Mouse (Mus musculus) ES-CJ7 (cell line): ENCODE data around the gene Cmtm3.

Source experiments
- DNase-seq: peaks from one replicate; pipeline ENCODE4 v3.0.0; 2011; ENCODE audit warnings: low read depth, low spot score

Cmtm3 gene

DNA sequence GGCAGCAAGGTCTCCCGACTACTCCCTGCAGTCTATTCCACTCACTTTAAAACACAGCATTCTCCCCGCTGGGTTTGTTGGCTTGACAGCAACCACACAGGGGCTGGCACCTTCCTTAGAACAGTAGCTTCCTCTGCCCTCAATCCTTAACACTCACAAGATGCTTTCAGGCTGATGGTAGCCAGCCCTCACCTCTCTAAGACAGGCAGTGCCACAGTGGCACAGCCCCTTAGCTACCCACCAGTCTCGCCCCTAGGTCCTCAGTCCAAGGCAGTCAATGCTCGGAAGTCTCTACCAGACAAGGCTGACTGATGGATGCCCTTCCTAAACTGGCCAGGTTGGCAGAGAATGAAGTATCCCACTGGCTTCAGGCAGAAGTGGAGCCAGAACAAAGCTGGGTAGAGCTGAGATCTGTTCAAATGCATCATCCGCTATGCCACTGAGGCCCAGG is 41.8 kb downstream of the Cmtm3 start:
- no peak for DNase-seq

DNA sequence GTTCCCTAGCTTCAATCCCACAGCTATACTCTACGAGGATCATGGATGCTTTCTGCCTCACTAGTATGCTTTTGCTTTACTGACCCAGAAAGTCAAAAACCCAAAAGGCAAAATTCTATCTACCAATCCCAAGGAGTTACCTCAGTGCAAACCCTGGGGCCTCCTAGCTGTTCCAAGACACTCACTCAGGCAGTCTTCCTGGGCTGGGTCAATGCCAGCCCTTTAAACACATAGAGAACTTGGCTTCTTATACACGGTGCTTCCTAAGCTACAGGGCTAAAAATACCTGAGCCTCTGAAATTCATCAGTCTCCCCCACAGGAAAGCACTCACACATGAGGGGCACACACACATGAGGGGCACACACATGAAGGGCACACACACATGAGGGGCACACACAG is 44.1 kb downstream of the Cmtm3 start:
- DNase-seq, result no peak

DNA sequence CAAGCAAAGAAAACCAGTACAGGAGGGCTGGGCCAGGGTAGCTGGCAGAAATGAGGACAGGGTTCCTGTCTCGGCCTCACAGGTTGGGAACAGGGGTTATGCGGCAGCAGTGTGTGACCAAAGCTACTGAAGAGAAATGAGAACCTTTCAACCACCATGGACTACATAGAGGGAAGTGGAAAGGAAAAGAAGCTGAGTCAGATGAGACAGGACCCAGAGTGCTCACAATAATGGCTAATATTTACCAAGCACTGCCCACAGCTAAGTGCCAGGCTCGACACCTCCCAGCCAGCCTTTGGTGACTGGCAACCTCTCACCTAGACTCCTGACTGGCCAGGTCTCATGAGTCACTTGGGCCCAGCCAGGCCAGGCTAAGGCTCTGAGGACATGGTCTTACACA is 44.8 kb downstream of the Cmtm3 start:
- DNase-seq, result no peak

DNA sequence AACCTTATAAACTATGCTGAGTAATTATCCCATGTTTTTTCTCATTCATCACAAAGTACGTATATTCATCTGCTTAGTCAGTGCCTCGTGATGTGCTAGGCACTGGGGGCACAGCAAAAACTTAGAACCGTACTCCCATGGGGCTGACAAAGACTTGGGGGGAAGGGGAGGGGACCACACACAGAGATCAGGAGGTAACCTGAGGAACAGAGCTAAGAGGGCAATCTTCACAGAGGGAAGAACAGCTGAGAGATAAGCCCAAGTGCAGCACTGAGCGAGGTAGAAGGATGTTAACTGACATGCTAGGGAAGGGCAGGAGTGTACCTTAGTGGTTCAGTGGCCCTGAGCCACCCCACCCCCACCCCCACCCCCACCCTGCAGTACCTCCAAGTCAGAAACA is 47.5 kb downstream of the Cmtm3 start:
- DNase-seq, result no peak

DNA sequence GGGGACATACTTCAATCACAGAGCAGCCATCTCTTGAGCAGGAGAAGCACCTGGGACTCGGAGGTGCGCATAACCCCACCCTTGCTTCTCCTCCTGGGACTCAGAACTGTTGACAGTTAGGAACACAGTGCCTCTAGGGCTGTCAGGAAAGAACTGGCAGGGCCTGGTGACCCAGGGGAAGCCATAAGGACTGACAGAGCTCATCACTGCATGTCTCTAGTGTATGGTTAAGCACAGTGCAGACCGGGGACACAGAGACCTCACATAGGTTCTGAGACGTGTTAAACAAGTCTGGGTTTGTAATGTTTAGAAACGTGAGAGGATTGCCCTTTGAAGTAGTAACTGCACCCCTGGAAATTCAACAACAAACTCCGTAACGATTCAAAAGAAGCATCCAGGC is 48.3 kb downstream of the Cmtm3 start:
- no peak for DNase-seq

DNA sequence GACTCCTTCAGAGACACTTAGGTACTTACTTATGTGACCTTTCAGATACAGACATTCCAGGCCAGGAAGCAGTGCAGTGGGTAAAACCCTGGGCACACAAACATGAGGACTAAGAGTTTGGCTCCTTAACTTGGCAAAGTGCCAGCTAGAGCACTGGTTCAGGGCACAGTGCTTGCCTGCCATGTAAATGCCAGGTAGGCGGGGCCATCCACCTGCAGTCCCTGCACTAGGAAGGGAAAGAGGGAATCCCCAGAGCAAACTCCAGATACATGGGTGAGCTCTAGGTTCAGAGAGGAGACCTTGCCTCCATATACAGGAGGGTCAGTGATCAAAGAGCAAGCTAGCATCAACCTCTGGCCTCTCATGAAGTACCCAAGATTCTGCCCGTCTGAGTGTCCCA is 48.8 kb downstream of the Cmtm3 start:
- no peak for DNase-seq

DNA sequence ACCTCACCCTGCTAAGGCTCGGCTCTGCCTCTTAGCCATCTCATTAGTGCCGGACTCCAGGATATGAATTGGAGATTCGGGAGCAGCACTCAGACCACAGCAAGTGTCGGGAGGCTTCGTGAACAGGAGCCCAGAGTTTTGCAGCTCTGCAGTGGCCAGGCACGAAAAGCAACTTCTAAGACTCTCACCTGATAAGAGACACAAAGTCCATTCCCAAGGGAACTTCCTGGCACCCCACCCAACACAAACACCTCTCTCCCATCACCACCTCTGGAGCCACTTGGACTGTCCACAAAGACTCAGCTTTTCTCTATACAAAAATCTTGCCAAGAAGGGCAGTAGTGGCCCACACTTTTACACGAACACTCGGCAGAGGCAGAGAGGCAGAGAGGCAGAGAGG is 51.0 kb downstream of the Cmtm3 start:
- DNase-seq, result no peak

DNA sequence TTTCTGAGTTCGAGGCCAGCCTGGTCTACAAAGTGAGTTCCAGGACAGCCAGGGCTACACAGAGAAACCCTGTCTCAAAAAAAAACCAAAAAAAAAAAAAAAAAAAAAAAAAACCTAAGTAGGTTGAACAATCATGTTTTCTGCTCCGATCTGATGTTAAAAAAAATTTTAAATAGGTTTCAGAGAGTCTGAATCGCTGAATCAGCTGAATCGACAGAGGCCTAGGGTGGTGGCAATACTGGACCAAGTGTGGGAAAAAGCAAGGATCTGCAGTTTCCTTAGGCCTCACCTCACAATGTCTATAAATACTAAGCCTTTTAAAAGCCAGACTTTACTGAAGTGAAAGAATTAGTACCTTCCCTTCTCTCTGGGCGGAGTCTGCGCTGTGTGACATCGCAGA is 53.9 kb downstream of the Cmtm3 start:
- DNase-seq, result no peak

DNA sequence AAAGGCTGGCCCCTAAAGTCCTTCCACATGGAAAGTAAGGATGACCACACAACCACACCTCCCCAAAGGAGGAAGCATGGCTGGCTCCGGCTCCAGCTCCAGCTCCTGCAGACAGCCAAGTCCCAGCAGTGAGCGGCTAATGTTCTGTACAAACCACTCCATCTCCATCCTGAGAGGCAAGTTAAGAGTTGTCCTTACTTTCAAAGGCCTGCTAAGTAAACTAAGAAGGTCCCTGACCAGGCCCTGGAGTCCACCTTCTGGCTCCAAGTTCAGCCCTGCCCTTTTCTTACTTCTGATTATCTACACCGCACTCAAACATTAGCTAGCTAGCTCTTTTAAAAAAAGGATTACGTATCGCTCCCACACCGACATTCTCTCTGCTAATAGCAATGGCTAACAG is 54.6 kb downstream of the Cmtm3 start:
- no peak for DNase-seq

DNA sequence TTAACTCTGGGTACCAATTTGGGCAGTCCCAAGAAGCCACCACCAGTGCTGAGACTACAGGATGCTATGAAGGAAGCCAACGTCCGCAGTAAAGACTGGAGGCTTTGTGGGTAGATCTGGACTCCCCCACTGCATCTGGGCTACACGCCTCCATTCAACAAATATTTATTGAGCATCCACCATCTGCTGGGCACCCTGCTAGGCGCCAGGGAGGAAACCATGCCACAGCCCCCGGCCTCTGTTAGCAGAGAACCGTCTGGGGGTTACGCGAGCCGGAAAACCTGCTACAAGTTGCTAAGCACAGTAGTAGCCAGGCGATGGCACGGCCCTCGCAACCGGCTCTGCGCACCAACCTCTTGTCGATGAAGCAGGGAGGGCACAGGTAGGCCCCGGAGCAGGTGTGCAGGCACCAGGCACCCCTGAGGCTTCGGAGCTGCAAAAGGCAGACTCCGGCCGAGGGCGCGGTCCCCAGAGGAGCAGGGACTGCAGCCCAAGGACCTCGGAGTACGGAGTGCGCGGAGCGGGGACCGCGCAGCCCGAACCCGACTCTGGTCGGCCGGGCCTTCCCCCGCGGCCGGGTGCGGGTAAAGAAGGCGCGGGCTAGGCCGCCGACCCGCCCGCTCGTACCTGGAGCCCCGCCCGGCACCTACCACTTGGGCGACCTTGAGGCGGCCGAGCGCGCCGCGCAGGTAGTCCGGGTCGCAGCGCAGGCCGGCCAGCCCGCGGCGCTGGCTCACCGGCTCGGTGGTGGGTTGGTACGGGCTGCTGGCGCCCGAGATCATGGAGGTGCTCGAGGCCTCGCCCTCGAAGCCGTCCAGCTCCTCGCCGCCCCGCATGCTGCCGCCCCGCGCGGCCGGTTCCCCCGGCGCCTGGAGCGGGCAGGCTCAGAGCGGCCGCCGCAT is 55.8 kb downstream of the Cmtm3 start:
- peak; percentile 39 for DNase-seq

DNA sequence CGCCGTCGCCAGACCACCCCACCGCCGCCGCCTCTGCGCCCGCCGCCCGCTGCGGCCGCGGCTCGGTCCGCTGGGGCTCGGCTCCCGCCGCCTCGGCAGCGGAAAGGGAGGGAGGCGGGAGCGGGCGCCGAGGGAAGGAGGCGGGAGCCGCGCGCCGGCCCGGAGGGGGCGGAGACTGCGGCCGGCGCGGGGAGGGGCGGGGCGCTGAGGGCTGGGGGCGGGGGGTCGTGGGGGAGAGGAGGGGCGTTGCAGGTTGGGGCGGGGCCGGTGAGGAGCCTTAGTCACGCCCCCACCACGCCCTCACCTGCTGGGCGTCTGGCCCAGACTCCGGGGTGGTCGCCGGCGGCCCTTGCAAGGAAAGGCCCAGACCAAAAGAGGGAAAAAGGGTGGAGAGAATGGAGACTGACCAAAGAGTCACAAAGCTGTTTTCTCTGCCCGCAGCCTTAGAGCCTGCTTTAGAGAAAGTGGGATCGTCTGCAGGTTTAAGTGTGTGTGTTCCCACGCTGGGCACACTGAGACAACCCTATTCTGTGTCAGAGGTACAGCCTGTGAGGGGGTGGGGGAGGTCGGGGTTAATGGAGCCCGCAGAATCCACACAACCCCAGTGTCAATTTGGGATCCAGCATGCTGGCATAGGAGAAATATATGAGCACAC is 56.6 kb downstream of the Cmtm3 start, which contains the start of gene Cmtm4:
TSS of gene Cmtm4 (minus strand) at position 105 of the 655 bp plus-strand sequence.
- peak; percentile 70 for DNase-seq
